Mouse (Mus musculus) right cerebral cortex, postnatal 36 days (tissue): ENCODE data around the gene Spp2.
A peak's percentile ranks its signal among the peaks of the same experiment; 100 is the strongest.

ENCODE experiments used
- DNase-seq, 2 experiments: peaks; one replicate each; pipeline ENCODE4 v3.0.0; 2022; ENCODE audit warnings: low spot score in 2 of 2, mixed read lengths in 1 of 2

The Spp2 gene

GRCm38 (mm10) chr1:88406807-88407198 lies at the start of gene Spp2:
Gene Spp2, plus strand, starts transcription at chr1:88406961.
- no peak for DNase-seq

GRCm38 (mm10) chr1:88357458-88358090 lies 49.2 kb upstream of the Spp2 start:
- DNase-seq, result peak; percentile 18 to 25

- DNase-seq, result no peak
Measured at GRCm38 (mm10) chr1:88358102-88358654, 48.6 kb upstream of the Spp2 start.

GRCm38 (mm10) chr1:88361085-88361484 lies 45.7 kb upstream of the Spp2 start:
- no peak for DNase-seq

GRCm38 (mm10) chr1:88366881-88367644 lies 39.7 kb upstream of the Spp2 start:
- DNase-seq, result no peak

GRCm38 (mm10) chr1:88378446-88378845 lies 28.3 kb upstream of the Spp2 start:
- no peak for DNase-seq

GRCm38 (mm10) chr1:88391632-88392031 lies 15.1 kb upstream of the Spp2 start:
- DNase-seq, result no peak

- no peak for DNase-seq
Measured at GRCm38 (mm10) chr1:88393321-88393720, 13.4 kb upstream of the Spp2 start.

- DNase-seq, result no peak
Measured at GRCm38 (mm10) chr1:88403378-88403777, 3.4 kb upstream of the Spp2 start.

- DNase-seq, result no peak
Measured at GRCm38 (mm10) chr1:88406078-88406806, 519 bp upstream of the Spp2 start.

- DNase-seq, result no peak
Measured at GRCm38 (mm10) chr1:88408340-88408739, 1.6 kb downstream of the Spp2 start.

- DNase-seq, result no peak
Measured at GRCm38 (mm10) chr1:88412013-88412412, 5.3 kb downstream of the Spp2 start.

GRCm38 (mm10) chr1:88418943-88419342 lies 12.2 kb downstream of the Spp2 start:
- DNase-seq, result no peak

GRCm38 (mm10) chr1:88422045-88422444 lies 15.3 kb downstream of the Spp2 start:
- no peak for DNase-seq

GRCm38 (mm10) chr1:88422846-88423395 lies 16.2 kb downstream of the Spp2 start:
- DNase-seq, result no peak

- DNase-seq, result peak; percentile 31 to 34
Measured at GRCm38 (mm10) chr1:88424602-88425252, 18.0 kb downstream of the Spp2 start.

GRCm38 (mm10) chr1:88427987-88428741 lies 21.4 kb downstream of the Spp2 start:
- DNase-seq, result peak in 1 of 2 experiments; percentile 28

GRCm38 (mm10) chr1:88429413-88429812 lies 22.7 kb downstream of the Spp2 start:
- DNase-seq, result no peak

- no peak for DNase-seq
Measured at GRCm38 (mm10) chr1:88431262-88431661, 24.5 kb downstream of the Spp2 start.

- no peak for DNase-seq
Measured at GRCm38 (mm10) chr1:88432601-88433000, 25.8 kb downstream of the Spp2 start.
